13 mouse cellular contexts compared by ENCODE assay signal in the genomic region with DNA sequence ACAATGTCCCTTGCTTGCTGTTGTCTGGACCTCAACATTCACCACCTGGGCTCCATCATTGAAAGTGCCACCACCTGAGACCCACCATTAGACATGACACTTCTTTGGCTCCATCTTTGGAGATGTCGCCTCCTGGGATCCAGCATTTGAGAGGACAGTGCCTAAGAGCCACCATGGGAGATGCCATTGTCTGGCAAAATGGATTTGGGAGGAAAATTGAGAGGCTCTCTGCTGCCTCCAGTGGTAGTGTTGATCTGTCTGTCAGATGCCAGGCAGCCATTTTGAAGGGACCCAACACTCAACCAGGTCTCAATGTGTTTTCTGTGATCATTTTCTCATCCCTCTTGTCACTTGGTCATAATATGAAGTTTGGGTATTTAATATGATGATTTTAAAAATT. TPM values are rescaled to one million over a fixed set of nuclear protein-coding genes. Genes with fewer than 3 reads are reported as not detected.
DNase-seq lines count a peak whose midpoint lies in the region; TF ChIP-seq lines count a peak whose summit lies in the region.
"Had no signal": no experiment of that assay in that cellular context is flagged by ENCODE, and none has a peak within 500 bp of the region (broad histone marks: within the 10 kb centered on the region; RNA-seq: fewer than 3 reads in every experiment).

No protein-coding gene starts in this region.

- 85% methylated on average over 1 of the region's 1 CpGs for WGBS in cerebellum, adult 2 months

- no peaks in the 10 kb centered on the region for H3K4me1 ChIP-seq in cerebellum, adult 2 months (ENCODE audit: control insufficient read depth, insufficient read depth, low read length)
- H3K4me1 ChIP-seq in cortical plate, adult 2 months (ENCODE audit: control insufficient read depth, insufficient read depth, low read length) = no peaks in the 10 kb centered on the region
- H3K4me1 ChIP-seq: midbrain, embryonic 10.5 days; neural tube, embryonic 13.5 days had no signal

- H3K27me3 ChIP-seq in cerebellum, adult 2 months (ENCODE audit: control insufficient read depth, insufficient read depth, low read length) = no peaks in the 10 kb centered on the region
- H3K27me3 ChIP-seq: heart, embryonic 13.5 days; neural tube, embryonic 13.5 days had no signal

- TF ChIP-seq CTCF in cerebellum, adult 2 months (IDR thresholded peaks at IDR 0.05; ENCODE audit: borderline replicate concordance, insufficient read depth, low read depth, low read length) = peak; percentile 34; the same call in 1 of the 2 replicates
- peak; percentile 63 for TF ChIP-seq CTCF in layer of hippocampus, adult 2 months (conservative IDR thresholded peaks at IDR 0.05)
- 0 out of 2 replicates have a peak, but pooled peaks have one; percentile 15 for TF ChIP-seq CTCF in cortical plate, adult 2 months (IDR thresholded peaks at IDR 0.05; ENCODE audit: extremely low read depth, insufficient read depth, low read length)

- H3K4me3 ChIP-seq in cerebellum, adult 2 months (replicated peaks; ENCODE audit: insufficient read depth, low read depth, low read length) = no peak overlapping the region
- H3K4me3 ChIP-seq in layer of hippocampus, adult 2 months = no peak overlapping the region
- H3K4me3 ChIP-seq in cortical plate, adult 2 months (ENCODE audit: insufficient read depth, low read length) = no peak overlapping the region
- H3K4me3 ChIP-seq: heart, embryonic 13.5 days; midbrain, embryonic 10.5 days; neural tube, embryonic 13.5 days had no signal

- no peak for DNase-seq in cerebellum, adult 2 months
- no peak for DNase-seq in cerebellum, postnatal 36 days
- DNase-seq in layer of hippocampus, adult 2 months (ENCODE audit: low spot score in 2 of 2) = no peak
- DNase-seq in layer of hippocampus, postnatal 36 days = no peak
- DNase-seq in B cell, adult 2 months = peak; percentile 17 to 18
- no peak for DNase-seq in adrenal gland, adult 18-20 months (ENCODE audit: low spot score in 2 of 2)
- no peak for DNase-seq in adrenal gland, postnatal 4 days (ENCODE audit: low spot score in 2 of 2)
- DNase-seq: gastrocnemius, postnatal 14 days; right cerebral cortex, postnatal 14 days had no signal

- no peak overlapping the region for H3K27ac ChIP-seq in cerebellum, adult 2 months (ENCODE audit: insufficient read depth, low read length)
- H3K27ac ChIP-seq in layer of hippocampus, adult 2 months = no peak overlapping the region
- H3K27ac ChIP-seq in cortical plate, adult 2 months (ENCODE audit: insufficient read depth, low read length) = no peak overlapping the region
- H3K27ac ChIP-seq: heart, embryonic 13.5 days; midbrain, embryonic 10.5 days; neural tube, embryonic 13.5 days had no signal

- TF ChIP-seq POLR2A in cerebellum, adult 2 months (IDR thresholded peaks at IDR 0.05; ENCODE audit: borderline replicate concordance, insufficient read depth, low read length) = no peak
- no peak for TF ChIP-seq POLR2A in cortical plate, adult 2 months (IDR thresholded peaks at IDR 0.05; ENCODE audit: extremely low read depth, insufficient read depth, low read length)

RNA-seq across cellular contexts. Expression of a gene that starts 33.8 kb away (rescaled TPM):
- 1.6 and 1.9 TPM in 2 replicates for polyA plus RNA-seq in cerebellum, adult 2 months (2012; rRNA removed)
- 1 to 10 TPM in 1 of 2 experiments, under 1 TPM in 1; 0.98 to 1.2 TPM for total RNA-seq in layer of hippocampus, adult 2 months (2021)
- total RNA-seq in layer of hippocampus, postnatal 36 days (2021) = 1 to 10 TPM; 1.5 to 1.6 TPM
- 1.3 and 1.4 TPM in 2 replicates for polyA plus RNA-seq in cortical plate, adult 2 months (2012; rRNA removed)
- 1 to 10 TPM in 1 of 2 experiments, under 1 TPM in 1; 0.70 to 1.4 TPM for total RNA-seq in adrenal gland, adult 18-20 months (2021)
- 1 to 10 TPM; 1.4 to 2.5 TPM for total RNA-seq in adrenal gland, postnatal 4 days (2021)

RNA-seq across cellular contexts. Expression of a gene that starts 41.7 kb away (rescaled TPM):
- 206 and 218 TPM in 2 replicates for polyA plus RNA-seq in cerebellum, adult 2 months (2012; rRNA removed)
- total RNA-seq in layer of hippocampus, adult 2 months (2021) = 10 to 100 TPM; 86.5 to 91.0 TPM
- 10 to 100 TPM; 80.8 to 94.4 TPM for total RNA-seq in layer of hippocampus, postnatal 36 days (2021)
- 171 and 177 TPM in 2 replicates for polyA plus RNA-seq in cortical plate, adult 2 months (2012; rRNA removed)
- total RNA-seq in adrenal gland, adult 18-20 months (2021) = 10 to 100 TPM; 38.2 to 44.1 TPM
- total RNA-seq in adrenal gland, postnatal 4 days (2021) = 10 to 100 TPM; 60.1 to 65.2 TPM

Comparison
In these comparisons a context has a peak if more than half of its experiments do, and no peak if none do; other contexts are left out.
1. DNase-seq: peak in B cell, adult 2 months (2 of 2); none in cerebellum, adult 2 months (0 of 2), cerebellum, postnatal 36 days (0 of 2), layer of hippocampus, adult 2 months (0 of 2), layer of hippocampus, postnatal 36 days (0 of 2), adrenal gland, adult 18-20 months (0 of 2) and adrenal gland, postnatal 4 days (0 of 2).
2. Peak in every context shown above with its lines, with median percentiles within 50 percentile points of each other: CTCF ChIP-seq.